In the genomic region with DNA sequence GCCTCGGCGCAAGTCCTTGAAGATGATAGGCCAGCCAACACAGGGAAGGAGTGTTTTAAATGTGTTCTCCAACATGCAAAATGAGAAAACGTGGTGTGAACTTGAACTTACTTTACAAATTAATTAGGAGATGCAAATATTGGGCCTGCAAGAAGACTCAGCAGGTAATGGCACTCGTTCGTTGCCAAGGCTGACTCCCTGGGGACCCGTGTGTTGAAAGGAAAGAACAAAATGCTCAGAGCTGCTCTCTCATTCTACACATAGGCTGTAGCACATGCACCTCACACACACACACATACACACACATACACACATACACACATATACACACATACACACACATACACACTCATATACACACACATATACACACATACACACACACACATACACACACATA, we compare ENCODE assay signal across 26 mouse cellular contexts.
DNase-seq lines count a peak whose midpoint lies in the region; ATAC-seq lines count a peak whose summit lies in the region.
"Had no signal": no experiment of that assay in that cellular context is flagged by ENCODE, and none has a peak within 500 bp of the region (broad histone marks: within the 10 kb centered on the region; RNA-seq: fewer than 3 reads in every experiment).

No protein-coding gene starts in this region.

- no peaks in the 10 kb centered on the region for H3K36me3 ChIP-seq in midbrain, embryonic 13.5 days
- no peaks in the 10 kb centered on the region for H3K36me3 ChIP-seq in midbrain, embryonic 11.5 days (ENCODE audit: control insufficient read depth, insufficient read depth, low read length)
- no peaks in the 10 kb centered on the region for H3K36me3 ChIP-seq in neural tube, embryonic 14.5 days (ENCODE audit: control insufficient read depth, insufficient read depth, low read length)
- H3K36me3 ChIP-seq: embryonic facial prominence, embryonic 13.5 days; G1E; intestine, embryonic 15.5 days; limb, embryonic 10.5 days; limb, embryonic 15.5 days; liver, embryonic 13.5 days had no signal

- H3K4me2 ChIP-seq in midbrain, embryonic 13.5 days (replicated peaks) = no peak overlapping the region
- no peak overlapping the region for H3K4me2 ChIP-seq in midbrain, embryonic 11.5 days
- H3K4me2 ChIP-seq in neural tube, embryonic 14.5 days (ENCODE audit: low read depth, low read length) = no peak overlapping the region
- H3K4me2 ChIP-seq: embryonic facial prominence, embryonic 13.5 days; forebrain, embryonic 13.5 days; heart, embryonic 11.5 days; intestine, embryonic 15.5 days; limb, embryonic 15.5 days; liver, embryonic 13.5 days had no signal

- H3K27ac ChIP-seq in midbrain, embryonic 13.5 days = peak overlapping the region; percentile 9; the same call in 1 of the 2 replicates
- H3K27ac ChIP-seq in midbrain, embryonic 11.5 days (ENCODE audit: low read depth, low read length) = no peak overlapping the region
- H3K27ac ChIP-seq in neural tube, embryonic 14.5 days (ENCODE audit: low read depth, low read length) = no peak overlapping the region
- H3K27ac ChIP-seq: embryonic facial prominence, embryonic 13.5 days; forebrain, embryonic 13.5 days; intestine, embryonic 15.5 days; limb, embryonic 10.5 days; limb, embryonic 15.5 days; liver, embryonic 13.5 days had no signal

- H3K9ac ChIP-seq in midbrain, embryonic 13.5 days (replicated peaks) = no peak overlapping the region
- no peak overlapping the region for H3K9ac ChIP-seq in midbrain, embryonic 11.5 days (ENCODE audit: low read length)
- H3K9ac ChIP-seq in neural tube, embryonic 14.5 days (replicated peaks; ENCODE audit: low read depth, low read length) = no peak overlapping the region
- H3K9ac ChIP-seq: embryonic facial prominence, embryonic 13.5 days; forebrain, embryonic 13.5 days; intestine, embryonic 15.5 days; limb, embryonic 15.5 days; liver, embryonic 13.5 days had no signal

- H3K27me3 ChIP-seq in midbrain, embryonic 13.5 days = no peaks in the 10 kb centered on the region
- no peaks in the 10 kb centered on the region for H3K27me3 ChIP-seq in midbrain, embryonic 11.5 days (ENCODE audit: control insufficient read depth, insufficient read depth, low read length)
- H3K27me3 ChIP-seq in neural tube, embryonic 14.5 days (ENCODE audit: control insufficient read depth, insufficient read depth, low read length) = no peaks in the 10 kb centered on the region
- H3K27me3 ChIP-seq: embryonic facial prominence, embryonic 13.5 days; forebrain, embryonic 13.5 days; intestine, embryonic 15.5 days; limb, embryonic 15.5 days; liver, embryonic 13.5 days had no signal

- no peak for ATAC-seq in midbrain, embryonic 13.5 days
- no peak for ATAC-seq in midbrain, embryonic 11.5 days (ENCODE audit: low FRiP score)
- peak; percentile 26; the same call in 1 of the 2 replicates for ATAC-seq in neural tube, embryonic 14.5 days (ENCODE audit: low read depth)
- ATAC-seq: forebrain, embryonic 13.5 days; intestine, embryonic 15.5 days; lung, postnatal 0 days had no signal

- H3K4me3 ChIP-seq in midbrain, embryonic 13.5 days (replicated peaks) = no peak overlapping the region
- no peak overlapping the region for H3K4me3 ChIP-seq in midbrain, embryonic 11.5 days (ENCODE audit: low read depth, low read length)
- no peak overlapping the region for H3K4me3 ChIP-seq in neural tube, embryonic 14.5 days (ENCODE audit: low read depth, low read length)
- H3K4me3 ChIP-seq: embryonic facial prominence, embryonic 13.5 days; forebrain, embryonic 13.5 days; intestine, embryonic 15.5 days; limb, embryonic 10.5 days; limb, embryonic 15.5 days; liver, embryonic 13.5 days; megakaryocyte, embryonic 14.5 days had no signal

- DNase-seq in adrenal gland, postnatal 14 days = peak; percentile 30
- no peak for DNase-seq in adrenal gland, adult 2 months
- peak; percentile 41 for DNase-seq in heart, adult 11 months
- no peak for DNase-seq in heart, postnatal 10 days
- DNase-seq in midbrain, embryonic 11.5 days (ENCODE audit: low spot score, missing footprints) = no peak
- DNase-seq: adrenal gland, postnatal 25 days; cerebellum, adult 9-10 months; gastrocnemius, postnatal 25 days; heart, adult 18-20 months; kidney, adult 2 months; kidney, postnatal 36 days; liver, embryonic 13.5 days; lung, adult 18-20 months; lung, postnatal 4 days; thymus, postnatal 4 days had no signal

- WGBS in midbrain, embryonic 13.5 days = 68% methylated on average over 6 of the region's 6 CpGs
- 81% methylated on average over 6 of the region's 6 CpGs for WGBS in midbrain, embryonic 11.5 days
- WGBS in neural tube, embryonic 14.5 days = 53% methylated on average over 6 of the region's 6 CpGs

- H3K4me1 ChIP-seq in midbrain, embryonic 13.5 days (replicated peaks) = peaks cover 18% of the 10 kb centered on the region
- peaks cover 11% of the 10 kb centered on the region for H3K4me1 ChIP-seq in midbrain, embryonic 11.5 days (ENCODE audit: control insufficient read depth, insufficient read depth, low read length)
- peaks cover 3% of the 10 kb centered on the region; the same call in 1 of the 2 replicates for H3K4me1 ChIP-seq in neural tube, embryonic 14.5 days (ENCODE audit: control insufficient read depth, insufficient read depth, low read length)
- H3K4me1 ChIP-seq: intestine, embryonic 15.5 days; liver, embryonic 13.5 days; megakaryocyte, embryonic 14.5 days had no signal

- intact Hi-C loops in heart, postnatal 10 days (cut with DNase I) = no loop called here

- no peaks in the 10 kb centered on the region for H3K9me3 ChIP-seq in midbrain, embryonic 13.5 days
- no peaks in the 10 kb centered on the region for H3K9me3 ChIP-seq in midbrain, embryonic 11.5 days (ENCODE audit: control insufficient read depth, low read length)
- H3K9me3 ChIP-seq in neural tube, embryonic 14.5 days (ENCODE audit: control insufficient read depth, low read length) = no peaks in the 10 kb centered on the region
- H3K9me3 ChIP-seq: embryonic facial prominence, embryonic 13.5 days; forebrain, embryonic 13.5 days; G1E; intestine, embryonic 15.5 days; limb, embryonic 10.5 days; limb, embryonic 15.5 days; liver, embryonic 13.5 days; megakaryocyte, embryonic 14.5 days had no signal

Comparison
In these comparisons a context has a peak if more than half of its experiments do, and no peak if none do; other contexts are left out.
1. DNase-seq: peak in adrenal gland, postnatal 14 days (single experiment) and heart, adult 11 months (single experiment); none in adrenal gland, adult 2 months (single experiment), heart, postnatal 10 days (0 of 2) and midbrain, embryonic 11.5 days (single experiment).